ENCODE assay signal across 14 mouse cellular contexts in the genomic region with DNA sequence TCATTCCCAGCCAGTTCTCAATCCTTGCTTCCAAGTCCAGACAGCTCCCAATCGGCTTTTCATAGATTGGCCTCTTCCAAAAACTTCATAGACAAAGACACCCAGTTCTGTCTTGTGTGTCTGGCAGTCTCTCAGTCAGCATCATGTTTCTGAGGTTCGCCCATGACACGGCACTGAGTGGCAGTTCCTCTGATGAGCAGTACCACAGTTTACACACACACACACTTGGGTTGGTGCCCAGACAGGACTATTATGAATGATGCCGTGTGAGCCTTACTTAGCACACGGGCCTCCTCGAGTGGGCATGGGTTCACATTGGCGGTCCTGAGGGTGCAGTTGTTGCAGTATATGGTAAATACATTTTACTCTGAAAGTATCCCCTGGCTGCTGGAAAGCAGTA.
"Had no signal": no experiment of that assay in that cellular context is flagged by ENCODE, and none has a peak within 500 bp of the region (broad histone marks: within the 10 kb centered on the region; RNA-seq: fewer than 3 reads in every experiment).

No protein-coding gene starts in this region.

- H3K4me2 ChIP-seq: neural tube, embryonic 15.5 days had no signal

- H3K9me3 ChIP-seq: limb, embryonic 10.5 days; neural tube, embryonic 15.5 days had no signal

- H3K4me3 ChIP-seq: layer of hippocampus, adult 2 months; limb, embryonic 10.5 days; myocyte; neural tube, embryonic 15.5 days had no signal

- H3K9ac ChIP-seq: neural tube, embryonic 15.5 days had no signal

- H3K27me3 ChIP-seq: neural tube, embryonic 15.5 days had no signal

- H3K27ac ChIP-seq: layer of hippocampus, adult 2 months; neural tube, embryonic 15.5 days; stomach, postnatal 0 days had no signal

- DNase-seq: kidney, adult 18-20 months; kidney, postnatal 10 days; kidney, postnatal 4 days; lung, adult 2 months; lung, postnatal 36 days; midbrain, embryonic 14.5 days; right cerebral cortex, adult 18-20 months; right cerebral cortex, postnatal 25 days; thymus, postnatal 4 days had no signal

- H3K36me3 ChIP-seq: limb, embryonic 10.5 days; neural tube, embryonic 15.5 days had no signal
